Mouse (Mus musculus) embryonic facial prominence, embryonic 13.5 days (tissue): ENCODE measurements at regions not wholly inside any gene's neighbourhood (a gene's known extent, or its start where the extent isn't known, plus 50 kb on each side); places are given as distances from the start of the nearest gene placed in this dataset.
A peak's percentile ranks its signal among the peaks of the same experiment; 100 is the strongest.

Experiments used
- ATAC-seq: fragments of 200-750 bp; cut with Nextera tagmentation; 2 replicates; pipeline ENCODE4 v1.8.0; 2017; ENCODE audit warnings: low read depth; ENCODE audit not compliant: insufficient number of reproducible peaks, insufficient read depth, low FRiP score, low TSS enrichment
- H3K27ac ChIP-seq: fragments of 300-500 bp; sonication (generic); 2 replicates; pipeline ENCODE4 v1.5.1; 2015; ENCODE audit warnings: moderate library complexity, mild to moderate bottlenecking, inconsistent platforms
- H3K27me3 ChIP-seq: fragments of 300-500 bp; sonication (generic); 2 replicates; pipeline ENCODE4 v1.6.1; 2015; ENCODE audit warnings: mild to moderate bottlenecking, inconsistent platforms
- H3K36me3 ChIP-seq: fragments of 300-500 bp; sonication (generic); 2 replicates; pipeline ENCODE4 v1.6.1; 2015; ENCODE audit warnings: mild to moderate bottlenecking, inconsistent platforms
- H3K4me1 ChIP-seq: fragments of 300-500 bp; sonication (generic); 2 replicates; pipeline ENCODE4 v1.6.1; 2015; ENCODE audit warnings: inconsistent platforms
- H3K4me2 ChIP-seq: fragments of 300-500 bp; sonication (generic); 2 replicates; pipeline ENCODE4 v1.6.1; 2015; ENCODE audit warnings: moderate library complexity, mild to moderate bottlenecking, inconsistent platforms
- H3K4me3 ChIP-seq: fragments of 300-500 bp; sonication (generic); 2 replicates; pipeline ENCODE4 v1.5.1; 2015; ENCODE audit warnings: mild to moderate bottlenecking, inconsistent platforms
- H3K9ac ChIP-seq: fragments of 300-500 bp; sonication (generic); 2 replicates; pipeline ENCODE4 v1.6.1; 2015; ENCODE audit warnings: mild to moderate bottlenecking, inconsistent platforms
- H3K9me3 ChIP-seq: fragments of 300-500 bp; sonication (generic); 2 replicates; pipeline ENCODE4 v1.6.1; 2016; ENCODE audit warnings: inconsistent platforms
- WGBS: fragments of 180-500 bp; shearing (Covaris S2); methylation state at CpG from one replicate; pipeline ENCODE4 v1.1.7; 2015; ENCODE audit warnings: mixed read lengths; 5-methylcytosine and 5-hydroxymethylcytosine counted together

DNA sequence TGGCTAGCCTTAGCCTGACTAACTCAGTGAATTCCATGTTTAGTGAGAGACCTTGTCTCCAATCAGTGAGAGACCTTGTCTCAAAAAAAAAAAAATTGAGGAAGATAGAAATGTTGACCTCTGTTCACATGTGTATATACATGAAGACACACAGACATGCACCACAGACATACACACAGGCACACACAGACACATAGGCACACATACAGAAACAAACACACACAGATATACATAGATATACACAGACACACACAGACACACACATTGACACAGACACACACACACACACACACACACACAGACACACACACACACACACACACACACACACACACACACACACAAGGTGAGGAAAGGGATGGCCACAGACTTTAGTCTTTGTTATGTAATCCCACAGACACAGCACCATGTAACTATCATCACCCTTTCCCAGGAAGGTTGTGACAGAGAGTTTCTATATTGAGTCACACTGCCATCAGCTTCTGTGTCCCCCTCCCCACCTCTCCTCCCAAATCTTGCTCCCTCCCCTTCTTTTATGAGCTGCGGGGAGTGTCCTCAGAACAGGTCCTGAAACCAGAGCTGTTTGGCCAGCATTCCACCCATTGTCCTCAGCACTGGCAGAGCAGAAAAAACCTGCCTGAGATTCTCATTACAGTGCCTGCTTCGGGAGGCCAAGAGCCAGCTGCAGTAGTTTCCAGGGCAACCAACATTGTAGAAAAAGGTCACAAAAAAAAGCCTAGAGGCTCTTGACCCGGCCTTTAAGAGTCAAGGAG, 74.0 kb downstream of the Calml3 start:
- Histone ChIP-seq H3K27me3 (no peaks in the 10 kb centered on the region), H3K36me3 (no peaks in the 10 kb centered on the region), H3K4me3 (no peak overlapping the region), H3K9me3 (no peaks in the 10 kb centered on the region), H3K4me1 (peaks cover 22% of the 10 kb centered on the region), H3K9ac (no peak overlapping the region), H3K27ac (peak overlapping the region; percentile 74), H3K4me2 (no peak overlapping the region)
- ATAC-seq, result peak; percentile 69; the same call in 1 of the 2 replicates
- 5% methylated on average over 3 of the region's 3 CpGs for WGBS

DNA sequence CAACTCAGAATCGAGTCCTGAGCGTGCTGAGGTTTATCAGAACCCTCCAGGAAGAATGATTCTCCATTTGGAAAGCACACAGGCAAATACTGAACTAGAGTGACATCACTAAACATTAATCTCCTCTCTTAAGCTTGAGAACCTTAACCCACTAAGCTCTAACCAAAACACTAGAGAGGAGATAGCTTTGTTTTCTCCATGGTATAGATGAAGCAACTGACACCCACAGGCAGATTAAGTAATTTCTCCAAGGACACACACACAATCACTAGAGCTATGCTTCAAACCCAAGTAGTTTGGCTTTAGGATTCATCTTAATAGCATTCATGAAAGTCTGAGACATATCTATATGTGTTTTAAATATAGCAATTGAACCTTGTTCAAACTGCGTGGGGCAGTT, 75.2 kb downstream of the Calml3 start:
- no peak for ATAC-seq
- 91% methylated on average over 3 of the region's 3 CpGs for WGBS

DNA sequence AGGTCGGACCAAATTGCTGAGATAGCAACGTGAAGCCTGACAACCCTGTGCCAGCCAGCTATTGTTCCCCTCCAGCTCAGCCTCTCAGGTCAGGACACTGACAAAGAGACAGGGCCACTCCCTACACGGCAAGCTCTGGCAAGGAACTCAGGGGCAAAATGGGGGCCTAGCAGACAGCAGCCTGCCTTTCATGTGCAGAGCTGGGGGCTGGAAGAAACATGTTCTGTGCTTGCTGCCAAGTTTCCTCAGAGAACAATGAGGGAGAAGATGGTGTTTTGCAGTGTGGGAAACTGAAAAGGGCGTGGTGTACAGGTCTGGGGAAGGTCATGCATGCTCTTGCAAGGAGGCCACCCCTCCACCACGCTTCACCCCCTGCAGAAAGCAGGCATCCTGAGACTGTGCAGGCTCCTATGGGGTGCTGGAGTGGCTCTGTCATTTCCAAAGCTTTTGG, 77.8 kb downstream of the Calml3 start:
- Histone ChIP-seq H3K9ac (peak overlapping the region; percentile 6; the same call in 1 of the 2 replicates), H3K4me3 (no peak overlapping the region), H3K4me1 (peaks cover 22% of the 10 kb centered on the region), H3K27ac (peak overlapping the region; percentile 68), H3K27me3 (no peaks in the 10 kb centered on the region), H3K9me3 (no peaks in the 10 kb centered on the region), H3K4me2 (no peak overlapping the region), H3K36me3 (no peaks in the 10 kb centered on the region)
- 34% methylated on average over 5 of the region's 5 CpGs for WGBS
- peak; percentile 73 for ATAC-seq

More for the DNA sequence above, 75.2 kb downstream of the Calml3 start:
- Histone ChIP-seq H3K9me3 (no peaks in the 10 kb centered on the region), H3K4me1 (peaks cover 22% of the 10 kb centered on the region), H3K27ac (no peak overlapping the region), H3K9ac (no peak overlapping the region), H3K27me3 (no peaks in the 10 kb centered on the region), H3K36me3 (no peaks in the 10 kb centered on the region), H3K4me3 (no peak overlapping the region), H3K4me2 (no peak overlapping the region)

DNA sequence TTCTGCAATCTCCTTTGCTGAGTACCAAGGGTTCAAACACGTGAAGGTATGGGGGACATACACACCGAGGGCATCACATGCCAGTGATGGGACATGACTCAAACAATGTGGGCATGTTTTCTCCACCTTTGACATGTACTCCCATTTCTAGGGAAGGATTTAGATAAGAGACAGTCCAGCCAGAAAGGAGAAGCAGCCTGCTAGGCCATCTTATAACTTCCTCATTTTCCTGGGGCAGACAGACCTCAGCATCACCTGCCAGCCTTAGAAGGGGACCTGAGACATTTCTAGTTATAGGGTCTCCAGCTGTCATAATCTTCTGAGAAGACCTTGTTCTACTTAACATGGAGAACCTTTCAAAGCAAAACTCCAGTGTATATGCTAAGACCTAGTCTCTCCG, 78.3 kb downstream of the Calml3 start:
- Histone ChIP-seq H3K9me3 (no peaks in the 10 kb centered on the region), H3K27me3 (no peaks in the 10 kb centered on the region), H3K4me3 (no peak overlapping the region), H3K4me2 (no peak overlapping the region), H3K4me1 (peaks cover 20% of the 10 kb centered on the region), H3K36me3 (no peaks in the 10 kb centered on the region), H3K27ac (peak overlapping the region; percentile 68), H3K9ac (no peak overlapping the region)
- WGBS, result 84% methylated on average over 3 of the region's 3 CpGs
- no peak for ATAC-seq

- no peak overlapping the region for H3K27ac ChIP-seq
- H3K27me3 ChIP-seq, result no peaks in the 10 kb centered on the region
- no peak for ATAC-seq
- H3K9ac ChIP-seq, result no peak overlapping the region
- 81% methylated on average over 3 of the region's 3 CpGs for WGBS
- peaks cover 13% of the 10 kb centered on the region for H3K4me1 ChIP-seq
- H3K9me3 ChIP-seq, result no peaks in the 10 kb centered on the region
- H3K36me3 ChIP-seq, result no peaks in the 10 kb centered on the region
- no peak overlapping the region for H3K4me3 ChIP-seq
- no peak overlapping the region for H3K4me2 ChIP-seq
These were observed 79.8 kb downstream of the Calml3 start for GRCm38 (mm10) chr13:3724313-3724712.

- H3K27ac ChIP-seq, result no peak overlapping the region
- peaks cover 13% of the 10 kb centered on the region for H3K4me1 ChIP-seq
- no peaks in the 10 kb centered on the region for H3K27me3 ChIP-seq
- H3K4me3 ChIP-seq, result no peak overlapping the region
- no peaks in the 10 kb centered on the region for H3K9me3 ChIP-seq
- H3K4me2 ChIP-seq, result no peak overlapping the region
- 88% methylated on average over 5 of the region's 5 CpGs for WGBS
- ATAC-seq, result no peak
- H3K36me3 ChIP-seq, result no peaks in the 10 kb centered on the region
- H3K9ac ChIP-seq, result no peak overlapping the region
These were observed 80.5 kb downstream of the Calml3 start for GRCm38 (mm10) chr13:3723458-3724143.

- ATAC-seq, result no peak
- Histone ChIP-seq H3K27ac (no peak overlapping the region), H3K9ac (no peak overlapping the region), H3K4me2 (no peak overlapping the region), H3K4me1 (peaks cover 20% of the 10 kb centered on the region), H3K36me3 (no peaks in the 10 kb centered on the region), H3K9me3 (peaks cover 2% of the 10 kb centered on the region; the same call in 1 of the 2 replicates), H3K4me3 (no peak overlapping the region), H3K27me3 (no peaks in the 10 kb centered on the region)
- 61% methylated on average over 4 of the region's 4 CpGs for WGBS
These were observed 81.2 kb downstream of the Asb13 start for GRCm38 (mm10) chr13:3715019-3715418.

DNA sequence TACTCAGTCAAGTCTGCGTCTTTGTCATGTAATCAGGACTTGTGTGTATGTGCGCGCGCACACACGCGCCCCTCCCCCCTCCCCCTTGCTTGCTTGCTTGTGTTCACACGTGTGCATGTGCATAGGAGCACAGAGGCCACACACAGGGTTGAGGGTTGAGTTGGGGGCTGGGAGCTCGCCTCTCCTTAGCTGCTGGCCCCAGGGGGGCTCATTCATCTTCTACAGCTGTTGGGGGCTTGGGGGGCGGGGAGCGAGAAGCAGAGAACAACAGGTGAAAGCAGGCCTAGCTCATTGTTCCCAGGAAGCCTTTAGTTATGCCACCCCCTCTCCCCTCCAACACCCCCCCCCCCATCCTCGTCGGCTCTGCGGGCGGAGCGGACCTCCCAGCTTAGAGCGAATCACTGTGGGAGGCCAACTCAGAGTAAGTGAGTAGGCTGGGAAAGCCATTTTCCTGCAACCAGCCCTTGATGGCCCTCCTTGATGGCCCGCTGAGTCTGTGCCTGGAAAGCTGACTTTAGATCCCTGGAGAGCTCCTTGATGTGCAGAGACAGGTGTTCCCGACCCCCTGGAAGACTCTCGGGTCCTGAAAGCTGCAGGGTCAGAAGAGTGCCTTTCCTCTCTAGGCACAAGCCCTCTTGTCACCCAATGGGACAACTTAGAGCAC, 78.8 kb downstream of the Asb13 start:
- H3K4me2 ChIP-seq, result peak overlapping the region; percentile 34
- H3K4me1 ChIP-seq, result peaks cover 40% of the 10 kb centered on the region
- H3K4me3 ChIP-seq, result no peak overlapping the region
- H3K9me3 ChIP-seq, result peaks cover 2% of the 10 kb centered on the region; the same call in 1 of the 2 replicates
- H3K27ac ChIP-seq, result peak overlapping the region; percentile 5; the same call in 1 of the 2 replicates
- H3K36me3 ChIP-seq, result no peaks in the 10 kb centered on the region
- peak; percentile 40; the same call in 1 of the 2 replicates for ATAC-seq
- H3K27me3 ChIP-seq, result no peaks in the 10 kb centered on the region
- no peak overlapping the region for H3K9ac ChIP-seq
- WGBS, result 7% methylated on average over 19 of the region's 19 CpGs

GRCm38 (mm10) chr13:3712088-3712487, 78.3 kb downstream of the Asb13 start:
- Histone ChIP-seq H3K4me2 (0 out of 2 replicates have a peak overlapping the region, but pooled peaks have one; percentile 34), H3K36me3 (no peaks in the 10 kb centered on the region), H3K27ac (peak overlapping the region; percentile 5; the same call in 1 of the 2 replicates), H3K4me3 (no peak overlapping the region), H3K4me1 (peaks cover 40% of the 10 kb centered on the region), H3K9ac (no peak overlapping the region), H3K27me3 (no peaks in the 10 kb centered on the region), H3K9me3 (peaks cover 2% of the 10 kb centered on the region; the same call in 1 of the 2 replicates)
- 0 out of 2 replicates have a peak, but pooled peaks have one; percentile 21 for ATAC-seq
- 27% methylated on average over 3 of the region's 3 CpGs for WGBS

- no peak overlapping the region for H3K9ac ChIP-seq
- no peak overlapping the region for H3K4me3 ChIP-seq
- H3K9me3 ChIP-seq, result peaks cover 2% of the 10 kb centered on the region; the same call in 1 of the 2 replicates
- no peak overlapping the region for H3K4me2 ChIP-seq
- no peak for ATAC-seq
- H3K4me1 ChIP-seq, result peaks cover 40% of the 10 kb centered on the region
- H3K27me3 ChIP-seq, result no peaks in the 10 kb centered on the region
- WGBS, result 49% methylated on average over 7 of the region's 7 CpGs
- no peaks in the 10 kb centered on the region for H3K36me3 ChIP-seq
- peak overlapping the region; percentile 78 for H3K27ac ChIP-seq
These were observed 76.3 kb downstream of the Asb13 start for GRCm38 (mm10) chr13:3709982-3710618.
